Mouse (Mus musculus): ENCODE data around the gene Safb2. TPM values are rescaled to one million over a fixed set of nuclear protein-coding genes. Genes with fewer than 3 reads are reported as not detected.

Gene Safb2
- polyA plus RNA-seq, 1 experiment = 400 TPM

- 31% methylated on average over 14 of the region's 14 CpGs for WGBS
- Histone ChIP-seq H3K4me3 (replicated peaks; ENCODE audit: control insufficient read depth, low read depth, low read length) (peak overlapping the region; percentile 19), H3K27ac (ENCODE audit: control insufficient read depth, insufficient read depth, low read depth, low read length, poor library complexity) (no peak overlapping the region), H3K4me1 (ENCODE audit: control insufficient read depth, insufficient read depth, low read length) (peaks cover 6% of the 10 kb centered on the region; the same call in 1 of the 2 replicates)
- TF ChIP-seq CTCF (IDR thresholded peaks at IDR 0.05; ENCODE audit: control insufficient read depth, insufficient read depth, low read length) (no peak), POLR2A (IDR thresholded peaks at IDR 0.05; ENCODE audit: borderline replicate concordance, control insufficient read depth, low read depth, low read length) (no peak)
These were observed 27.6 kb upstream of the Safb2 start for GRCm38 (mm10) chr17:56611861-56612564.

GRCm38 (mm10) chr17:56611323-56611722 lies 26.9 kb upstream of the Safb2 start:
- no peak overlapping the region for H3K27ac ChIP-seq (ENCODE audit: control insufficient read depth, insufficient read depth, low read depth, low read length, poor library complexity)
- whole genome bisulfite sequencing = 73% methylated on average over 2 of the region's 2 CpGs
- TF ChIP-seq POLR2A (IDR thresholded peaks at IDR 0.05; ENCODE audit: borderline replicate concordance, control insufficient read depth, low read depth, low read length) = no peak
- TF ChIP-seq CTCF (IDR thresholded peaks at IDR 0.05; ENCODE audit: control insufficient read depth, insufficient read depth, low read length) = no peak
- H3K4me3 ChIP-seq (replicated peaks; ENCODE audit: control insufficient read depth, low read depth, low read length) = no peak overlapping the region
- peaks cover 6% of the 10 kb centered on the region; the same call in 1 of the 2 replicates for H3K4me1 ChIP-seq (ENCODE audit: control insufficient read depth, insufficient read depth, low read length)

- Histone ChIP-seq H3K4me1 (ENCODE audit: control insufficient read depth, insufficient read depth, low read length) (peaks cover 6% of the 10 kb centered on the region; the same call in 1 of the 2 replicates), H3K27ac (ENCODE audit: control insufficient read depth, insufficient read depth, low read depth, low read length, poor library complexity) (peak within 1 kb of the TSS; percentile 75), H3K4me3 (replicated peaks; ENCODE audit: control insufficient read depth, low read depth, low read length) (peak within 1 kb of the TSS; percentile 81)
- under 1% methylated on average over 44 of the region's 44 CpGs for WGBS
- TF ChIP-seq CTCF (IDR thresholded peaks at IDR 0.05; ENCODE audit: control insufficient read depth, insufficient read depth, low read length) = no peak
- peak; percentile 50; the same call in 1 of the 2 replicates for TF ChIP-seq POLR2A (IDR thresholded peaks at IDR 0.05; ENCODE audit: borderline replicate concordance, control insufficient read depth, low read depth, low read length)
These were observed 25.2 kb upstream of the Safb2 start, which contains the start of gene 2410015M20Rik for GRCm38 (mm10) chr17:56609452-56610171. TSS of gene 2410015M20Rik (minus strand) at chr17:56609771.

- Histone ChIP-seq H3K4me1 (ENCODE audit: control insufficient read depth, insufficient read depth, low read length) (peaks cover 3% of the 10 kb centered on the region; the same call in 1 of the 2 replicates), H3K4me3 (replicated peaks; ENCODE audit: control insufficient read depth, low read depth, low read length) (peak overlapping the region; percentile 25), H3K27ac (ENCODE audit: control insufficient read depth, insufficient read depth, low read depth, low read length, poor library complexity) (no peak overlapping the region)
- TF ChIP-seq POLR2A (IDR thresholded peaks at IDR 0.05; ENCODE audit: borderline replicate concordance, control insufficient read depth, low read depth, low read length) = no peak
- 32% methylated on average over 5 of the region's 5 CpGs for WGBS
These were observed 24.3 kb upstream of the Safb2 start for GRCm38 (mm10) chr17:56608699-56609098.

- WGBS = 90% methylated on average over 3 of the region's 3 CpGs
- no peak overlapping the region for H3K27ac ChIP-seq (ENCODE audit: control insufficient read depth, insufficient read depth, low read depth, low read length, poor library complexity)
- no peak for TF ChIP-seq POLR2A (IDR thresholded peaks at IDR 0.05; ENCODE audit: borderline replicate concordance, control insufficient read depth, low read depth, low read length)
- no peak for TF ChIP-seq CTCF (IDR thresholded peaks at IDR 0.05; ENCODE audit: control insufficient read depth, insufficient read depth, low read length)
- H3K4me1 ChIP-seq (ENCODE audit: control insufficient read depth, insufficient read depth, low read length) = peaks cover 3% of the 10 kb centered on the region; the same call in 1 of the 2 replicates
- no peak overlapping the region for H3K4me3 ChIP-seq (replicated peaks; ENCODE audit: control insufficient read depth, low read depth, low read length)
These were observed 23.2 kb upstream of the Safb2 start for GRCm38 (mm10) chr17:56607521-56608062.

GRCm38 (mm10) chr17:56605431-56605830 lies 21.0 kb upstream of the Safb2 start:
- Histone ChIP-seq H3K4me3 (replicated peaks; ENCODE audit: control insufficient read depth, low read depth, low read length) (no peak overlapping the region), H3K4me1 (ENCODE audit: control insufficient read depth, insufficient read depth, low read length) (peaks cover 2% of the 10 kb centered on the region; the same call in 1 of the 2 replicates), H3K27ac (ENCODE audit: control insufficient read depth, insufficient read depth, low read depth, low read length, poor library complexity) (no peak overlapping the region)
- WGBS = 85% methylated on average over 9 of the region's 9 CpGs
- TF ChIP-seq POLR2A (IDR thresholded peaks at IDR 0.05; ENCODE audit: borderline replicate concordance, control insufficient read depth, low read depth, low read length) (no peak), CTCF (IDR thresholded peaks at IDR 0.05; ENCODE audit: control insufficient read depth, insufficient read depth, low read length) (no peak)

- Histone ChIP-seq H3K4me3 (replicated peaks; ENCODE audit: control insufficient read depth, low read depth, low read length) (no peak overlapping the region), H3K4me1 (ENCODE audit: control insufficient read depth, insufficient read depth, low read length) (peaks cover 2% of the 10 kb centered on the region; the same call in 1 of the 2 replicates), H3K27ac (ENCODE audit: control insufficient read depth, insufficient read depth, low read depth, low read length, poor library complexity) (no peak overlapping the region)
- 90% methylated on average over 3 of the region's 3 CpGs for WGBS
- no peak for TF ChIP-seq POLR2A (IDR thresholded peaks at IDR 0.05; ENCODE audit: borderline replicate concordance, control insufficient read depth, low read depth, low read length)
- TF ChIP-seq CTCF (IDR thresholded peaks at IDR 0.05; ENCODE audit: control insufficient read depth, insufficient read depth, low read length) = no peak
These were observed 20.0 kb upstream of the Safb2 start for GRCm38 (mm10) chr17:56604422-56604821.

- Histone ChIP-seq H3K4me3 (replicated peaks; ENCODE audit: control insufficient read depth, low read depth, low read length) (no peak overlapping the region), H3K4me1 (ENCODE audit: control insufficient read depth, insufficient read depth, low read length) (peaks cover 2% of the 10 kb centered on the region; the same call in 1 of the 2 replicates), H3K27ac (ENCODE audit: control insufficient read depth, insufficient read depth, low read depth, low read length, poor library complexity) (no peak overlapping the region)
- 86% methylated on average over 9 of the region's 9 CpGs for WGBS
- TF ChIP-seq CTCF (IDR thresholded peaks at IDR 0.05; ENCODE audit: control insufficient read depth, insufficient read depth, low read length) (no peak), POLR2A (IDR thresholded peaks at IDR 0.05; ENCODE audit: borderline replicate concordance, control insufficient read depth, low read depth, low read length) (no peak)
These were observed 19.6 kb upstream of the Safb2 start for GRCm38 (mm10) chr17:56604070-56604380.

Measured in bone marrow, adult 2 months (tissue).